Mouse (Mus musculus): ENCODE data around the gene Nabp1. TPM values are rescaled to one million over a fixed set of nuclear protein-coding genes. Genes with fewer than 3 reads are reported as not detected.
"Not testable (repeated sequence)": the region's sequence is repeated elsewhere in the genome, so short reads cannot be mapped to it uniquely, and the experiment has no call there.

The Nabp1 gene
- polyA plus RNA-seq, 1 experiment from 2014 or later = 12.7 TPM

GRCm38 (mm10) chr1:51457249-51457648 lies 21.0 kb downstream of the Nabp1 start:
- Histone ChIP-seq H3K4me2 (no peak overlapping the region), H3K27ac (replicated peaks) (no peak overlapping the region), H3K4me1 (no peaks in the 10 kb centered on the region), H3K27me3 (replicated peaks) (no peaks in the 10 kb centered on the region), H3K9me3 (no peaks in the 10 kb centered on the region), H3K9ac (no peak overlapping the region), H3K36me3 (no peaks in the 10 kb centered on the region), H3K4me3 (no peak overlapping the region)
- 43% methylated on average over 3 of the region's 3 CpGs for WGBS
- ATAC-seq (ENCODE audit: extremely low read depth, insufficient number of reproducible peaks, low FRiP score, low TSS enrichment) = no peak

- Histone ChIP-seq H3K9me3 (no peaks in the 10 kb centered on the region), H3K27me3 (replicated peaks) (no peaks in the 10 kb centered on the region), H3K4me3 (no peak overlapping the region), H3K4me1 (no peaks in the 10 kb centered on the region; the same call in 1 of the 2 replicates), H3K36me3 (no peaks in the 10 kb centered on the region), H3K4me2 (no peak overlapping the region), H3K27ac (replicated peaks) (no peak overlapping the region), H3K9ac (no peak overlapping the region)
- 63% methylated on average over 2 of the region's 2 CpGs for WGBS
- ATAC-seq (ENCODE audit: extremely low read depth, insufficient number of reproducible peaks, low FRiP score, low TSS enrichment) = no peak
Observed at GRCm38 (mm10) chr1:51448789-51449188, 29.4 kb downstream of the Nabp1 start.

GRCm38 (mm10) chr1:51445854-51446460 lies 32.3 kb downstream of the Nabp1 start:
- ATAC-seq (ENCODE audit: extremely low read depth, insufficient number of reproducible peaks, low FRiP score, low TSS enrichment) = no peak
- no peaks in the 10 kb centered on the region; the same call in 1 of the 2 replicates for H3K4me1 ChIP-seq
- H3K27ac ChIP-seq (replicated peaks) = no peak overlapping the region
- WGBS = 34% methylated on average over 9 of the region's 9 CpGs
- no peak overlapping the region for H3K9ac ChIP-seq
- H3K4me3 ChIP-seq = no peak overlapping the region
- no peak overlapping the region for H3K4me2 ChIP-seq
- H3K27me3 ChIP-seq (replicated peaks) = no peaks in the 10 kb centered on the region
- H3K9me3 ChIP-seq = no peaks in the 10 kb centered on the region
- H3K36me3 ChIP-seq = no peaks in the 10 kb centered on the region

GRCm38 (mm10) chr1:51445161-51445853 lies 32.9 kb downstream of the Nabp1 start:
- H3K36me3 ChIP-seq = no peaks in the 10 kb centered on the region
- no peak for ATAC-seq (ENCODE audit: extremely low read depth, insufficient number of reproducible peaks, low FRiP score, low TSS enrichment)
- no peaks in the 10 kb centered on the region for H3K27me3 ChIP-seq (replicated peaks)
- no peak overlapping the region for H3K4me2 ChIP-seq
- no peaks in the 10 kb centered on the region for H3K9me3 ChIP-seq
- H3K27ac ChIP-seq (replicated peaks) = no peak overlapping the region
- H3K4me1 ChIP-seq = no peaks in the 10 kb centered on the region; the same call in 1 of the 2 replicates
- WGBS = 65% methylated on average over 5 of the region's 5 CpGs
- no peak overlapping the region for H3K9ac ChIP-seq
- H3K4me3 ChIP-seq = no peak overlapping the region

- H3K4me2 ChIP-seq = no peak overlapping the region
- WGBS = 31% methylated on average over 1 of the region's 1 CpGs
Observed at GRCm38 (mm10) chr1:51429775-51430174, 48.5 kb downstream of the Nabp1 start.

GRCm38 (mm10) chr1:51426298-51426697 lies 51.9 kb downstream of the Nabp1 start:
- WGBS = 88% methylated on average over 9 of the region's 9 CpGs
- H3K36me3 ChIP-seq = no peaks in the 10 kb centered on the region
- no peak overlapping the region for H3K9ac ChIP-seq
- no peak overlapping the region for H3K27ac ChIP-seq (replicated peaks)
- no peaks in the 10 kb centered on the region for H3K27me3 ChIP-seq (replicated peaks)
- no peak overlapping the region for H3K4me3 ChIP-seq
- no peaks in the 10 kb centered on the region for H3K4me1 ChIP-seq
- ATAC-seq (ENCODE audit: extremely low read depth, insufficient number of reproducible peaks, low FRiP score, low TSS enrichment) = no peak
- H3K4me2 ChIP-seq = no peak overlapping the region
- no peaks in the 10 kb centered on the region for H3K9me3 ChIP-seq

More at GRCm38 (mm10) chr1:51429775-51430174, 48.5 kb downstream of the Nabp1 start:
- no peak overlapping the region for H3K9ac ChIP-seq
- H3K9me3 ChIP-seq = no peaks in the 10 kb centered on the region
- H3K4me1 ChIP-seq = no peaks in the 10 kb centered on the region
- no peak overlapping the region for H3K4me3 ChIP-seq
- H3K36me3 ChIP-seq = no peaks in the 10 kb centered on the region
- H3K27ac ChIP-seq (replicated peaks) = no peak overlapping the region
- no peaks in the 10 kb centered on the region for H3K27me3 ChIP-seq (replicated peaks)
- no peak for ATAC-seq (ENCODE audit: extremely low read depth, insufficient number of reproducible peaks, low FRiP score, low TSS enrichment)

- ATAC-seq (ENCODE audit: extremely low read depth, insufficient number of reproducible peaks, low FRiP score, low TSS enrichment); H3K27me3 ChIP-seq (replicated peaks); H3K4me3 ChIP-seq; H3K36me3 ChIP-seq; H3K9ac ChIP-seq; H3K4me1 ChIP-seq; H3K27ac ChIP-seq (replicated peaks); H3K9me3 ChIP-seq; H3K4me2 ChIP-seq: not testable (repeated sequence)
- 94% methylated on average over 8 of the region's 8 CpGs for WGBS
Observed at GRCm38 (mm10) chr1:51421029-51421428, 57.2 kb downstream of the Nabp1 start.

- no peaks in the 10 kb centered on the region for H3K27me3 ChIP-seq (replicated peaks)
- no peak for ATAC-seq (ENCODE audit: extremely low read depth, insufficient number of reproducible peaks, low FRiP score, low TSS enrichment)
- no peak overlapping the region for H3K27ac ChIP-seq (replicated peaks)
- no peaks in the 10 kb centered on the region for H3K4me1 ChIP-seq
- 63% methylated on average over 5 of the region's 5 CpGs for WGBS
- H3K9ac ChIP-seq = no peak overlapping the region
- H3K4me3 ChIP-seq = no peak overlapping the region
- H3K36me3 ChIP-seq = no peaks in the 10 kb centered on the region
- no peaks in the 10 kb centered on the region for H3K9me3 ChIP-seq
- no peak overlapping the region for H3K4me2 ChIP-seq
Observed at GRCm38 (mm10) chr1:51418753-51419152, 59.5 kb downstream of the Nabp1 start.

Other genes with a start within 250 kb of the Nabp1 start
- gene Cavin2, start 189.3 kb downstream of the Nabp1 start, polyA plus RNA-seq (2015; fragmentation: Nextera tagmentation; extraction: Ambion mirVana) = 138 and 153 TPM in 2 replicates

Data from heart, embryonic 13.5 days (tissue).